Mouse (Mus musculus): Measurements from ENCODE around the gene Slc23a4. TPM values are rescaled to one million over a fixed set of nuclear protein-coding genes. Genes with fewer than 3 reads are reported as not detected.

Gene Slc23a4
- total RNA-seq, 2 experiments from 2014 or later, result 0.52 to 2.1 TPM

- ATAC-seq (replicated peaks; ENCODE audit: poor library complexity, severe bottlenecking), result peak; percentile 98
Measured at GRCm38 (mm10) chr6:34964550-34964949, 23.7 kb downstream of the Slc23a4 start.

GRCm38 (mm10) chr6:34959131-34959530, 29.1 kb downstream of the Slc23a4 start:
- ATAC-seq (replicated peaks; ENCODE audit: poor library complexity, severe bottlenecking), result no peak

- peak; percentile 57 for ATAC-seq (replicated peaks; ENCODE audit: poor library complexity, severe bottlenecking)
Measured at GRCm38 (mm10) chr6:34955862-34956241, 32.4 kb downstream of the Slc23a4 start.

- peak; percentile 71 for ATAC-seq (replicated peaks; ENCODE audit: poor library complexity, severe bottlenecking)
Measured at GRCm38 (mm10) chr6:34954926-34955861, 33.0 kb downstream of the Slc23a4 start.

- ATAC-seq (replicated peaks; ENCODE audit: poor library complexity, severe bottlenecking), result no peak
Measured at GRCm38 (mm10) chr6:34951956-34952667, 36.1 kb downstream of the Slc23a4 start.

GRCm38 (mm10) chr6:34951518-34951917, 36.7 kb downstream of the Slc23a4 start:
- ATAC-seq (replicated peaks; ENCODE audit: poor library complexity, severe bottlenecking), result 0 out of 2 replicates have a peak, but pooled peaks have one; percentile 13

GRCm38 (mm10) chr6:34948461-34948860, 39.7 kb downstream of the Slc23a4 start:
- no peak for ATAC-seq (replicated peaks; ENCODE audit: poor library complexity, severe bottlenecking)

GRCm38 (mm10) chr6:34946486-34947079, 41.6 kb downstream of the Slc23a4 start:
- ATAC-seq (replicated peaks; ENCODE audit: poor library complexity, severe bottlenecking), result peak; percentile 69

- no peak for ATAC-seq (replicated peaks; ENCODE audit: poor library complexity, severe bottlenecking)
Measured at GRCm38 (mm10) chr6:34943499-34943898, 44.7 kb downstream of the Slc23a4 start.

GRCm38 (mm10) chr6:34942446-34942845, 45.8 kb downstream of the Slc23a4 start:
- no peak for ATAC-seq (replicated peaks; ENCODE audit: poor library complexity, severe bottlenecking)

- no peak for ATAC-seq (replicated peaks; ENCODE audit: poor library complexity, severe bottlenecking)
Measured at GRCm38 (mm10) chr6:34941496-34941895, 46.7 kb downstream of the Slc23a4 start.

GRCm38 (mm10) chr6:34939451-34939850, 48.8 kb downstream of the Slc23a4 start:
- no peak for ATAC-seq (replicated peaks; ENCODE audit: poor library complexity, severe bottlenecking)

GRCm38 (mm10) chr6:34938929-34939325, 49.3 kb downstream of the Slc23a4 start:
- peak; percentile 45 for ATAC-seq (replicated peaks; ENCODE audit: poor library complexity, severe bottlenecking)

- ATAC-seq (replicated peaks; ENCODE audit: poor library complexity, severe bottlenecking), result peak; percentile 75
Measured at GRCm38 (mm10) chr6:34938280-34938928, 49.8 kb downstream of the Slc23a4 start.

GRCm38 (mm10) chr6:34936743-34937142, 51.5 kb downstream of the Slc23a4 start:
- ATAC-seq (replicated peaks; ENCODE audit: poor library complexity, severe bottlenecking), result no peak

- ATAC-seq (replicated peaks; ENCODE audit: poor library complexity, severe bottlenecking), result no peak
Measured at GRCm38 (mm10) chr6:34932633-34933032, 55.6 kb downstream of the Slc23a4 start.

GRCm38 (mm10) chr6:34927594-34927993, 60.6 kb downstream of the Slc23a4 start:
- ATAC-seq (replicated peaks; ENCODE audit: poor library complexity, severe bottlenecking), result no peak

GRCm38 (mm10) chr6:34927156-34927555, 61.0 kb downstream of the Slc23a4 start:
- peak; percentile 86 for ATAC-seq (replicated peaks; ENCODE audit: poor library complexity, severe bottlenecking)

GRCm38 (mm10) chr6:34921941-34922340, 66.3 kb downstream of the Slc23a4 start:
- ATAC-seq (replicated peaks; ENCODE audit: poor library complexity, severe bottlenecking), result peak; percentile 96

GRCm38 (mm10) chr6:34920631-34921030, 67.6 kb downstream of the Slc23a4 start:
- no peak for ATAC-seq (replicated peaks; ENCODE audit: poor library complexity, severe bottlenecking)

Measured in granulocyte monocyte progenitor cell, adult 5-6 weeks (primary cell).